Mouse (Mus musculus) c-Kit-positive CD71-positive TER-119-positive erythroid progenitor cells, embryonic 14.5 days (primary cell): ENCODE measurements around the gene Kcnj15.

Source experiments
- DNase-seq: peaks from one replicate; pipeline ENCODE4 v3.0.0-alpha.2; 2013; ENCODE audit warnings: low spot score

The Kcnj15 gene

GRCm38 (mm10) chr16:95257266-95257894 lies at the start of gene Kcnj15:
Gene Kcnj15 (plus strand): TSS chr16:95257558.
- no peak for DNase-seq

GRCm38 (mm10) chr16:95208243-95208642 lies 49.1 kb upstream of the Kcnj15 start:
- DNase-seq = no peak

- DNase-seq = no peak
Observed at GRCm38 (mm10) chr16:95209011-95209466, 48.3 kb upstream of the Kcnj15 start.

GRCm38 (mm10) chr16:95214251-95215197 lies 42.8 kb upstream of the Kcnj15 start:
- DNase-seq = no peak

GRCm38 (mm10) chr16:95215782-95216181 lies 41.6 kb upstream of the Kcnj15 start:
- DNase-seq = no peak

GRCm38 (mm10) chr16:95216346-95216745 lies 41.0 kb upstream of the Kcnj15 start:
- DNase-seq = no peak

- no peak for DNase-seq
Observed at GRCm38 (mm10) chr16:95216824-95217223, 40.5 kb upstream of the Kcnj15 start.

GRCm38 (mm10) chr16:95218783-95219182 lies 38.6 kb upstream of the Kcnj15 start:
- DNase-seq = no peak

GRCm38 (mm10) chr16:95219459-95219858 lies 37.9 kb upstream of the Kcnj15 start:
- DNase-seq = no peak

GRCm38 (mm10) chr16:95221051-95221450 lies 36.3 kb upstream of the Kcnj15 start:
- DNase-seq = no peak

GRCm38 (mm10) chr16:95222026-95222718 lies 35.2 kb upstream of the Kcnj15 start:
- no peak for DNase-seq

GRCm38 (mm10) chr16:95223435-95223834 lies 33.9 kb upstream of the Kcnj15 start:
- no peak for DNase-seq

- DNase-seq = no peak
Observed at GRCm38 (mm10) chr16:95225285-95225684, 32.1 kb upstream of the Kcnj15 start.

- DNase-seq = no peak
Observed at GRCm38 (mm10) chr16:95231768-95232167, 25.6 kb upstream of the Kcnj15 start.

GRCm38 (mm10) chr16:95234891-95235548 lies 22.3 kb upstream of the Kcnj15 start:
- DNase-seq = no peak

- no peak for DNase-seq
Observed at GRCm38 (mm10) chr16:95239209-95239925, 18.0 kb upstream of the Kcnj15 start.

- no peak for DNase-seq
Observed at GRCm38 (mm10) chr16:95240688-95241087, 16.7 kb upstream of the Kcnj15 start.

- DNase-seq = no peak
Observed at GRCm38 (mm10) chr16:95241581-95241980, 15.8 kb upstream of the Kcnj15 start.

GRCm38 (mm10) chr16:95242114-95242513 lies 15.2 kb upstream of the Kcnj15 start:
- no peak for DNase-seq

GRCm38 (mm10) chr16:95243401-95243800 lies 14.0 kb upstream of the Kcnj15 start:
- no peak for DNase-seq

- DNase-seq = no peak
Observed at GRCm38 (mm10) chr16:95244626-95245303, 12.6 kb upstream of the Kcnj15 start.
